Mouse (Mus musculus) small intestine, adult 2 months (tissue): ENCODE results near the gene Golga4.

ENCODE experiments used
- CTCF ChIP-seq: fragments of 200-500 bp; IDR thresholded peaks from 2 replicates; pipeline ENCODE4 v1.5.1; 2012; ENCODE audit warnings: low read depth, mild to moderate bottlenecking, control low read depth, inconsistent platforms, low read length, moderate library complexity, mixed read lengths; ENCODE audit not compliant: insufficient replicate concordance, insufficient read length; ENCODE audit errors: extremely low read depth
- POLR2A ChIP-seq: fragments of 200-500 bp; IDR thresholded peaks from 2 replicates; pipeline ENCODE4 v1.6.1; 2012; ENCODE audit warnings: low read depth, mild to moderate bottlenecking, control low read depth, inconsistent platforms, low read length, moderate library complexity

- TF ChIP-seq POLR2A (no peak), CTCF (no peak)
Measured at GRCm38 (mm10) chr9:118602576-118602975, 96.5 kb downstream of the Golga4 start.
